Mouse (Mus musculus) MEL (cell line): Measurements from ENCODE around the gene B3gnt4.

Experiments
- CTCF ChIP-seq, 3 experiments: IDR thresholded peaks in 2 of 3; conservative IDR thresholded peaks in 1 of 3; 2 replicates each; pipeline ENCODE4 v1.5.1; 2011 to 2012; ENCODE audit warnings: low read length in 3 of 3, low read depth in 2 of 3, mild to moderate bottlenecking in 2 of 3, improper control_type of control experiment in 1 of 3, inconsistent platforms in 1 of 3, mixed read lengths in 1 of 3, moderate library complexity in 1 of 3; ENCODE audit not compliant: control insufficient read depth in 1 of 3, insufficient read depth in 1 of 3, poor library complexity in 1 of 3, severe bottlenecking in 1 of 3
- ETS1 ChIP-seq: IDR thresholded peaks from 2 replicates; pipeline ENCODE4 v1.6.1; 2012; ENCODE audit warnings: low read depth, mild to moderate bottlenecking, inconsistent platforms, low read length, improper control_type of control experiment, moderate library complexity
- GATA1 ChIP-seq: IDR thresholded peaks from 2 replicates; pipeline ENCODE4 v1.6.1; 2011; ENCODE audit warnings: low read depth, low read length, improper control_type of control experiment
- MAFK ChIP-seq: IDR thresholded peaks from 2 replicates; pipeline ENCODE4 v1.6.1; 2011; ENCODE audit warnings: low read depth, mild to moderate bottlenecking, low read length, improper control_type of control experiment, borderline replicate concordance
- NELFE ChIP-seq: IDR thresholded peaks from 2 replicates; pipeline ENCODE4 v1.6.1; 2011; ENCODE audit warnings: low read depth, low read length, improper control_type of control experiment
- POLR2A ChIP-seq, 2 experiments: IDR thresholded peaks; 2 replicates each; pipeline ENCODE4 v1.6.1; 2011 to 2012; ENCODE audit warnings: low read length in 2 of 2, mild to moderate bottlenecking in 2 of 2, control low read depth in 1 of 2, improper control_type of control experiment in 1 of 2, low read depth in 1 of 2, moderate library complexity in 1 of 2; ENCODE audit not compliant: control insufficient read depth in 1 of 2, insufficient read depth in 1 of 2, poor library complexity in 1 of 2
- POLR2AphosphoS2 ChIP-seq: IDR thresholded peaks from 2 replicates; pipeline ENCODE4 v1.6.1; 2011; ENCODE audit warnings: low read length, improper control_type of control experiment
- UBTF ChIP-seq: IDR thresholded peaks from 2 replicates; pipeline ENCODE4 v1.6.1; 2012; ENCODE audit warnings: low read depth, mild to moderate bottlenecking, inconsistent platforms, low read length, improper control_type of control experiment, moderate library complexity, borderline replicate concordance; ENCODE audit not compliant: insufficient read depth
- USF2 ChIP-seq, 2 experiments: IDR thresholded peaks; 2 replicates each; pipeline ENCODE4 v1.6.1; 2011 to 2012; ENCODE audit warnings: improper control_type of control experiment in 2 of 2, low read length in 2 of 2, borderline replicate concordance in 1 of 2, inconsistent platforms in 1 of 2, low read depth in 1 of 2, mild to moderate bottlenecking in 1 of 2; ENCODE audit not compliant: insufficient read depth in 1 of 2
- ZMIZ1 ChIP-seq: IDR thresholded peaks from 2 replicates; pipeline ENCODE4 v1.6.1; 2012; ENCODE audit warnings: low read depth, mild to moderate bottlenecking, inconsistent platforms, low read length, improper control_type of control experiment, moderate library complexity

DNA sequence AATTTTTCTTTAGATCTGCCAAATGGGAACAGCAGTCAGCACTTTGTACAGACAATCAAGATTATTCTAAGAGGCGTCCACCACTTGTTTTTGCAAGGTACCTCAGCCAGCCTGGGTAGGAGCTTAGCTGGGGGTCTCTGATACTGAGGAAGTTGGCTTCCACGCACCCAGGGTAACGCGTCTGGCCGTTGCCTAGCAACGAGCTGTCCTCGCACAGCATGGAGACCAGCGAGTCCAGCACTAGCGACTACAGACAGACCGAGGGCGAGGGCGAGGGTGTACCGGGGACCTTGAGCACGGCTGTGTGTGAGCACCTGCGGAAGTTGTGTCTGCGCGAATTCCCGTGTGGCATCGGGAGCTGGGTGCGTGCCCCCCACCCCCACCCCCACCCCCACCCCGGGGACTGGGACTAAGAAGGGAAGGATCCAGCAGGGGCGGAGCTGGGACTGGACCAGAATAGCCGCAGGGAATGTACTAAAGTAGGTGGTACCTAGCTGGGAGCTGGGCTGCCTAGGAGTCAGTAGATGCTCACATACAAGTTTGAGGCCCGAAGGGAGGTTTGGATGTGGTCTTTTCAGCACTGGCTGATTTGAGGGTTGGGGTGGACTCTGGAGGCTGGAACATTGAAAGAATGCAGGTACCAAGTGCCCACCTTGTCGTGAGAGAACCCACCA lies 21.0 kb upstream of the B3gnt4 start, which contains the start of the genes Lrrc43 and Il31:
- TF ChIP-seq MAFK (no peak), POLR2AphosphoS2 (no peak), POLR2A (IDR thresholded peaks at IDR 0.05; ENCODE audit: control insufficient read depth in 1 of 2, insufficient read depth in 1 of 2, low read depth in 1 of 2, low read length in 2 of 2, poor library complexity in 1 of 2) (no peak), GATA1 (no peak), ETS1 (no peak), NELFE (no peak), ZMIZ1 (no peak), USF2 (IDR thresholded peaks at IDR 0.05; ENCODE audit: borderline replicate concordance in 1 of 2, insufficient read depth in 1 of 2, low read depth in 1 of 2, low read length in 2 of 2) (no peak), CTCF (IDR thresholded peaks at IDR 0.05 in 2 of 3, conservative IDR thresholded peaks at IDR 0.05 in 1 of 3; ENCODE audit: control insufficient read depth in 1 of 3, insufficient read depth in 1 of 3, low read depth in 2 of 3, low read length in 3 of 3, poor library complexity in 1 of 3, severe bottlenecking in 1 of 3) (no peak), UBTF (no peak)
